Mouse (Mus musculus): ENCODE measurements around the gene Atp6v0a4. TPM values are rescaled to one million over a fixed set of nuclear protein-coding genes. Genes with fewer than 3 reads are reported as not detected.

Gene Atp6v0a4
- polyA plus RNA-seq, 1 experiment from 2014 or later = not detected

DNA sequence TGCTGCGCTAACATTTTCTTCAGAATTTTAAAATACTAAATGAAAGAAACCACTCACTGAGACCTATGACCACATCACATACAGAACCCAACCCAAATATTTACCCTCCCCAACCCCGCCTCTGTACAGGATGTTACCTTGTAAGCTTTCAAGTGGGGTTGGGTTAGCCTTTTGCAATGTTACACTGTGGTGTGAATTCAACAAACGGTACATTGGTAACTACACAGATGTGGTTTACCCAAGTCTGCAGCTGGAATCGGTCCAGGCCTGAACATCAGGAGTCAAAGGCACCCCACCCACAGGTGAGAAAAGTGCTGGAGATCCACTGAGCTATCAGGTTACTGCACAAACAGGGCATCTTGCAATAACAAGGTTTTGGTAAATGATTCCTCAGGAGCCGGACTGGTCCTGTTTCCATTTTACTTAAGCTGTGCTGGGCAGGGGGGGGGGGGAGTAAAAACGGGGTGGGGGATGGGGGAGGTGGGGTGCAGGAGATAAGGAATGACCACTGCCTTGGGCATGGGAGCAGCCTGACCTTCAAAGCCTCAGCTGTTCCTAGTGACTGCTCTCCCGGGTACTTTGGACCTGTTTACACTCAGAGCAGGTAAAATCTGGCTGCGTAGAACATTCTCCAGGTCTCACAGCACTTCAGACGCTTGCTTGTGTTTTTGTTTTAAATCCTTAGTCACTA lies 3.6 kb downstream of the Atp6v0a4 start:
- Histone ChIP-seq H3K27ac (ENCODE audit: low read depth, low read length) (no peak overlapping the region), H3K27me3 (ENCODE audit: control insufficient read depth, insufficient read depth, low read length) (no peaks in the 10 kb centered on the region), H3K9ac (ENCODE audit: low read depth, low read length) (no peak overlapping the region), H3K9me3 (ENCODE audit: control insufficient read depth, low read length) (no peaks in the 10 kb centered on the region), H3K4me3 (ENCODE audit: low read depth, low read length) (no peak overlapping the region), H3K4me2 (replicated peaks; ENCODE audit: low read depth, low read length) (no peak overlapping the region), H3K4me1 (replicated peaks; ENCODE audit: control insufficient read depth, insufficient read depth, low read length) (no peaks in the 10 kb centered on the region), H3K36me3 (ENCODE audit: control insufficient read depth, insufficient read depth, low read length) (no peaks in the 10 kb centered on the region)
- 81% methylated on average over 8 of the region's 9 CpGs for WGBS
- DNase-seq (ENCODE audit: low spot score) = no peak
- ATAC-seq (ENCODE audit: low FRiP score) = no peak

DNA sequence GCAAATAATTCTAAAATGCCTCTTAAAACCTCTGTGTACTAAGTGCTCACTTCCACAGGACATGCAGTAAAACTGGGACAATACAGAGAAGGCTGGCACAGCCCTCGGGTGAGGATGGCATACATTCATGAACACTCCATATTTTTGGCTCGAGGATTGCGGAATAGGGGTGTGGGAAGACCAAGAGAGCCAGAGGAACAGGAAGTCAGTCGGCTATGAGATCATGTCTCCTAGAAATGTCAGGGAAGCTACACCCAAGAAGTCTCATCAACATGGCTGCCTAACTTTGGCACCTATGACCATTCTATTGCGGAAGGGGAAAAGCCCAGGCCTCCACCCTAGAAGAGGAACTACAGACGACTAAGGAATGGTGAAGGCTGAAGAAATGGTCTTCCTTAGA lies 6.0 kb downstream of the Atp6v0a4 start:
- DNase-seq (ENCODE audit: low spot score) = no peak
- H3K4me3 ChIP-seq (ENCODE audit: low read depth, low read length) = no peak overlapping the region
- ATAC-seq (ENCODE audit: low FRiP score) = no peak
- WGBS = 92% methylated on average over 6 of the region's 6 CpGs
- H3K27ac ChIP-seq (ENCODE audit: low read depth, low read length) = no peak overlapping the region
- H3K9ac ChIP-seq (ENCODE audit: low read depth, low read length) = no peak overlapping the region
- no peaks in the 10 kb centered on the region for H3K4me1 ChIP-seq (replicated peaks; ENCODE audit: control insufficient read depth, insufficient read depth, low read length)
- no peaks in the 10 kb centered on the region for H3K36me3 ChIP-seq (ENCODE audit: control insufficient read depth, insufficient read depth, low read length)
- no peaks in the 10 kb centered on the region for H3K9me3 ChIP-seq (ENCODE audit: control insufficient read depth, low read length)
- H3K4me2 ChIP-seq (replicated peaks; ENCODE audit: low read depth, low read length) = no peak overlapping the region
- no peaks in the 10 kb centered on the region for H3K27me3 ChIP-seq (ENCODE audit: control insufficient read depth, insufficient read depth, low read length)

DNA sequence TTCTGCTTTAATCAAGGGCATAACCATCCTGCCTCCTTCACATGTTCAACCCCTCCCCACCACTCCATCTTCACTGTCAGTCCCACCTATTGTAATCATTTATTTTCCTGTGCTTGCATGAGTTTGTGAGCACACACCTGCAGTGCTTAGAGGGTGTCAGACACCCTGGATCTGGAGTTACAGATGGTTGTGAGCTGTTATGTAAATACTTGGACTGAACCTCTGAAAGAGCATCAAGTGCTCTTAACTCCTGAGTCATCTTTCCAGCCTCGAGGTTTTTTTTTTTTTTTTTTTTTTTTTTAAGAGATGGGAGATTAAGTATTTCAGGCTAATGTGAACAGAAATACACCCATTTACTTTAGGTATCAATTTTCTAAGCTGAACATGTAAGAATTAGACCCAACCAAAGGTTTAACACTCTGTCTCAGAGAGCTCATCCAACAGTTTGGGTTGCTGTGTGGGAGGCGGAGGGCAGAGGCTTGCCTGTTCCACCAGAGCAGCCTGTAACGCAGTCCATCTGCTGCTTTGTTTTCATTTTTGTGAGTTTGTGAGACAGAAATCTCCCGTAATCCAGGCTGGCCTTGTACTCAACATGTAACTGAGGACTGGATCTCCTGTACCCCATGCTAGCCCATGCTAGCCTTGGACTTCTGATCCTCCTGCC lies 8.1 kb downstream of the Atp6v0a4 start:
- Histone ChIP-seq H3K4me2 (replicated peaks; ENCODE audit: low read depth, low read length) (no peak overlapping the region), H3K36me3 (ENCODE audit: control insufficient read depth, insufficient read depth, low read length) (no peaks in the 10 kb centered on the region), H3K27me3 (ENCODE audit: control insufficient read depth, insufficient read depth, low read length) (no peaks in the 10 kb centered on the region), H3K9ac (ENCODE audit: low read depth, low read length) (no peak overlapping the region), H3K4me3 (ENCODE audit: low read depth, low read length) (no peak overlapping the region), H3K27ac (ENCODE audit: low read depth, low read length) (no peak overlapping the region), H3K9me3 (ENCODE audit: control insufficient read depth, low read length) (no peaks in the 10 kb centered on the region), H3K4me1 (replicated peaks; ENCODE audit: control insufficient read depth, insufficient read depth, low read length) (no peaks in the 10 kb centered on the region)
- WGBS = 74% methylated on average over 4 of the region's 4 CpGs
- ATAC-seq (ENCODE audit: low FRiP score) (no peak), DNase-seq (ENCODE audit: low spot score) (no peak)

DNA sequence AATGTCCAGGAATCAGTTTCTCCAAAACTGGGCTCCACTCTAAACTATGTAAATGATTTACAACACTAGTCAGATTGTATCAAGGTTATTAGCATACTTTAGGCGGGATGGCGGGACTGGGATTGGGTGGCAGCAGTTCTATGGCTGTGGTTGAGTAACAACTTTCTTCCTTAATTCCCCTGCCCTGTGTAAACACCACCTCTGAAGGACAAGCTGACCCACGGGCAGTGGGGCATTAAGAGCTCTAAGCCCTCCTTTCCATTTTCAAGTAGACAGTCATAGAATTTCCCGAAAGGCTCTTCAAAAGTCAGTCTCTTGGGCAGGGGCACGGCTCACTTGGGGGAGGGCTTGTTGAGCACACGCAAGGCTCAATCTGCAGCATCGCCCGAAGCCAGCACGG lies 13.5 kb downstream of the Atp6v0a4 start:
- ATAC-seq (ENCODE audit: low FRiP score) (no peak), DNase-seq (ENCODE audit: low spot score) (no peak)
- 85% methylated on average over 9 of the region's 9 CpGs for WGBS
- H3K9ac ChIP-seq (ENCODE audit: low read depth, low read length) = no peak overlapping the region
- no peak overlapping the region for H3K4me2 ChIP-seq (replicated peaks; ENCODE audit: low read depth, low read length)
- H3K36me3 ChIP-seq (ENCODE audit: control insufficient read depth, insufficient read depth, low read length) = no peaks in the 10 kb centered on the region
- H3K4me1 ChIP-seq (replicated peaks; ENCODE audit: control insufficient read depth, insufficient read depth, low read length) = no peaks in the 10 kb centered on the region
- no peak overlapping the region for H3K27ac ChIP-seq (ENCODE audit: low read depth, low read length)
- no peaks in the 10 kb centered on the region for H3K27me3 ChIP-seq (ENCODE audit: control insufficient read depth, insufficient read depth, low read length)
- H3K4me3 ChIP-seq (ENCODE audit: low read depth, low read length) = no peak overlapping the region
- no peaks in the 10 kb centered on the region for H3K9me3 ChIP-seq (ENCODE audit: control insufficient read depth, low read length)

DNA sequence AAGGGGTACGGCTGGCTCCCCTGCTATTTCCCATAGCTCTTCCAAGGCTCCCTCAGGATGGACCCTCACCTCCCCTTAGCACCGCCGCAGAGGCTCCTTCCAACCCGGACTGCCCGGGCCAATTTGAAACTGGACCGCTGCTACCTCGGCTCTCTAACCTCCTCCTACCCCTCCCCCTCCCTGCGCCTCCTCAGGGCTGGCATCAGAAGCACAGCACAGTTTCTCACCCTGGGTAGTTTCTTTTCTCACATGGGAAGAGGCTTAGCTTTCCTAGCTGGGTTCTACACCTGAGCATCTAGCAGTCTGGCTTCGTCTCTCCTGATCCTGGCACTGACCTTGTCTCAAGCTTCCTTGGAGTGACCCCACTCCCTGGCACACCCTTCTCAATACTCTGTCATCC lies 14.5 kb downstream of the Atp6v0a4 start:
- DNase-seq (ENCODE audit: low spot score) (no peak), ATAC-seq (ENCODE audit: low FRiP score) (no peak)
- Histone ChIP-seq H3K27ac (ENCODE audit: low read depth, low read length) (no peak overlapping the region), H3K27me3 (ENCODE audit: control insufficient read depth, insufficient read depth, low read length) (no peaks in the 10 kb centered on the region), H3K9me3 (ENCODE audit: control insufficient read depth, low read length) (no peaks in the 10 kb centered on the region), H3K4me3 (ENCODE audit: low read depth, low read length) (no peak overlapping the region), H3K4me1 (replicated peaks; ENCODE audit: control insufficient read depth, insufficient read depth, low read length) (no peaks in the 10 kb centered on the region), H3K36me3 (ENCODE audit: control insufficient read depth, insufficient read depth, low read length) (no peaks in the 10 kb centered on the region), H3K4me2 (replicated peaks; ENCODE audit: low read depth, low read length) (no peak overlapping the region), H3K9ac (ENCODE audit: low read depth, low read length) (no peak overlapping the region)
- 16% methylated on average over 9 of the region's 9 CpGs for WGBS

DNA sequence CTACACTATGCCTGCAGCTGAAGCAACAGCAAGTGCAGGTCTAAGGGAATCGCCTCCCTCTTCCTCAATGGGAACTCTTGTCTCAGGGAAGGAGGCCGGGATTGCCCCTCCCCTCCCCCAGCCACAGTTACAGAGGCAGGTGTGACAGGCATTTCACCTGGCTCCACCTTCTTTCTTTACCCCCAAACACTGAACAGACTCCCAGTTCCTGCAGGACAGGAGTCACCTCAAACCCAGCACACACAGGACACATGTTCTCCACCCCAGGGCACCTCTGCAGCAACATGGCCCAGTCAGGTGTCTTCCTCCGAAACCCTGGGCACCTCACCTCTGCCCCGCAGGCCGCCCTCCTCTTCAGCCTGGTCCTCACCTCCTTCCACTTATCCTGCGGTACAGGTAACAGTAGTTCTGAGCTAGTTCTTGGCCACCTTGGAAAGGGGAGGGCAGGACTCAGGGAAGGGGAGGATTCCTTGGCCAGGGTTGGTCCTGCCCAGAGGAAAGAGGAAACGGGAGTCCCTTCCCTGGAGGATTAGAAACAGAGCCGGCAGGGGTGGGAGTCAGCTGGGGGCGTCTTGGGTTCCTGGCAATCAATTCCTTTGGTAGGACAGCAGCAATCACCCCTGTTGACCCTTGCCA lies 15.1 kb downstream of the Atp6v0a4 start, which contains the start of gene Tmem213:
Tmem213 (plus strand) TSS at position 96 of the 636 bp plus-strand sequence.
- Histone ChIP-seq H3K36me3 (ENCODE audit: control insufficient read depth, insufficient read depth, low read length) (no peaks in the 10 kb centered on the region), H3K9ac (ENCODE audit: low read depth, low read length) (no peak within 1 kb of the TSS), H3K27me3 (ENCODE audit: control insufficient read depth, insufficient read depth, low read length) (no peaks in the 10 kb centered on the region), H3K9me3 (ENCODE audit: control insufficient read depth, low read length) (no peaks in the 10 kb centered on the region), H3K27ac (ENCODE audit: low read depth, low read length) (no peak within 1 kb of the TSS), H3K4me2 (replicated peaks; ENCODE audit: low read depth, low read length) (no peak within 1 kb of the TSS), H3K4me1 (replicated peaks; ENCODE audit: control insufficient read depth, insufficient read depth, low read length) (no peaks in the 10 kb centered on the region), H3K4me3 (ENCODE audit: low read depth, low read length) (no peak within 1 kb of the TSS)
- no peak for ATAC-seq (ENCODE audit: low FRiP score)
- WGBS = 26% methylated on average over 9 of the region's 9 CpGs
- no peak for DNase-seq (ENCODE audit: low spot score)

DNA sequence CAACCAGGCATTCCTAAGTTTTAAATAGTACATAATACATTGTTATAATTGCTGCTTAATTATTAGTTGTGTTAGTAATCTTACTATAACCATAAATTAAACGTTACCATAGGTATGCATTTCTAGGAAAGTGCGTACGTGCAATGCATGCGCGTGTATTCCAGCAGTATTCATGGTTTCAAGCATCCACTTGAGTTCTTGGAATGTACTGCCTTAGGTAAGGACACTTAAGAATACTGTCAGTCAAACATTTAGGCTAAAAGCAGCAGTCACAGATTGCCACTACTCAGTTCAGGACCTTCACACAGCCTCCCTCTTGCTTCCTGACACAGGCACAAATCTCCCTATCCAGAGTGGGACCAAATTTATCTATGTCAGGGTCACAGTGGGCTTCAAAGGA lies 15.9 kb downstream of the Atp6v0a4 start:
- no peak overlapping the region for H3K4me3 ChIP-seq (ENCODE audit: low read depth, low read length)
- no peaks in the 10 kb centered on the region for H3K4me1 ChIP-seq (replicated peaks; ENCODE audit: control insufficient read depth, insufficient read depth, low read length)
- ATAC-seq (ENCODE audit: low FRiP score) (no peak), DNase-seq (ENCODE audit: low spot score) (no peak)
- no peaks in the 10 kb centered on the region for H3K27me3 ChIP-seq (ENCODE audit: control insufficient read depth, insufficient read depth, low read length)
- H3K9me3 ChIP-seq (ENCODE audit: control insufficient read depth, low read length) = no peaks in the 10 kb centered on the region
- WGBS = 84% methylated on average over 5 of the region's 5 CpGs
- H3K4me2 ChIP-seq (replicated peaks; ENCODE audit: low read depth, low read length) = no peak overlapping the region
- H3K27ac ChIP-seq (ENCODE audit: low read depth, low read length) = no peak overlapping the region
- H3K9ac ChIP-seq (ENCODE audit: low read depth, low read length) = no peak overlapping the region
- no peaks in the 10 kb centered on the region for H3K36me3 ChIP-seq (ENCODE audit: control insufficient read depth, insufficient read depth, low read length)

DNA sequence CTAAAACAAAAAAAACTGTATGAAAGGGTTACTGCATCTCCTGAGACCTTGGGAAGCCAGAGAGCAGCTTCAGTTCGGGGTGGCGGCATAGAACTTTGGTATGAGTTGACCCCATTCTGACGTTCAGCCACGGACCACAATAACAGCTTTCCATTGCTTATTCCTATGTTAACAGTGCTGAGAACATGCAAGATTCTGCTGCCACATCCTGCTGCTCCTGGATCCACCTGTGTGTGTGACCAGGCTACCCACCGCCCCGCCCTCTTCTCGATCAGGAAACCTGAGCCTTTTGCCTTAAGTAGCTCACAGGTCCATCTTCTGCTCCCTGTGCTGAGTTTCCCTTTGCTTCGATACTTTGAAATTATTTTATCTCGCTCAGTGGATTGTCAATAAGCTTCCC lies 18.5 kb downstream of the Atp6v0a4 start:
- 85% methylated on average over 9 of the region's 9 CpGs for WGBS
- ATAC-seq (ENCODE audit: low FRiP score) (no peak), DNase-seq (ENCODE audit: low spot score) (no peak)
- H3K27me3 ChIP-seq (ENCODE audit: control insufficient read depth, insufficient read depth, low read length) = no peaks in the 10 kb centered on the region
- H3K9ac ChIP-seq (ENCODE audit: low read depth, low read length) = no peak overlapping the region
- H3K4me2 ChIP-seq (replicated peaks; ENCODE audit: low read depth, low read length) = no peak overlapping the region
- no peaks in the 10 kb centered on the region for H3K4me1 ChIP-seq (replicated peaks; ENCODE audit: control insufficient read depth, insufficient read depth, low read length)
- no peaks in the 10 kb centered on the region for H3K36me3 ChIP-seq (ENCODE audit: control insufficient read depth, insufficient read depth, low read length)
- no peaks in the 10 kb centered on the region for H3K9me3 ChIP-seq (ENCODE audit: control insufficient read depth, low read length)
- H3K27ac ChIP-seq (ENCODE audit: low read depth, low read length) = no peak overlapping the region
- no peak overlapping the region for H3K4me3 ChIP-seq (ENCODE audit: low read depth, low read length)

DNA sequence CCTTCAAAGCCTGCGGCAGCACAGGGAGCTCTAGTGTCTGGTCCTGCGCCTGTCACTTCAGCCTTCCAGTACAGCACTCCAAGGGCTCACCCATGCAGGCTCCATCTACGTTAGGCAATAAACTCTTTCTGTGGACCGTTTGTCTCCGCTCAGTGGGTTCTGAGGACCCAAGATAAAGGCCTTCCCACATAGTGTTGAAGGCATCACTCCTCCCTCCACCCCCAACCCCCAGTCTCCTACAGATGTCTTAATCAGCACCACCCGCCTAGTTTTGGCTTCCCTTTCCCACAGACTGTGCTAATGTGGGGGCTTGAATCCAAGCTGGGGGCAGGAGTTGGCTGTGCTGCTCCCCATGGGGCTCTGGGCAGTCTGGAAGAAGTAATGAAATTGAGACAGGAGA lies 20.6 kb downstream of the Atp6v0a4 start:
- H3K9me3 ChIP-seq (ENCODE audit: control insufficient read depth, low read length) = no peaks in the 10 kb centered on the region
- H3K4me3 ChIP-seq (ENCODE audit: low read depth, low read length) = no peak overlapping the region
- no peak overlapping the region for H3K27ac ChIP-seq (ENCODE audit: low read depth, low read length)
- no peaks in the 10 kb centered on the region for H3K36me3 ChIP-seq (ENCODE audit: control insufficient read depth, insufficient read depth, low read length)
- WGBS = 56% methylated on average over 6 of the region's 6 CpGs
- no peak for DNase-seq (ENCODE audit: low spot score)
- H3K27me3 ChIP-seq (ENCODE audit: control insufficient read depth, insufficient read depth, low read length) = no peaks in the 10 kb centered on the region
- no peaks in the 10 kb centered on the region for H3K4me1 ChIP-seq (replicated peaks; ENCODE audit: control insufficient read depth, insufficient read depth, low read length)
- H3K9ac ChIP-seq (ENCODE audit: low read depth, low read length) = no peak overlapping the region
- ATAC-seq (ENCODE audit: low FRiP score) = no peak
- H3K4me2 ChIP-seq (replicated peaks; ENCODE audit: low read depth, low read length) = no peak overlapping the region

All from hindbrain, embryonic 11.5 days (tissue).